Mouse (Mus musculus) limb, embryonic 12.5 days (tissue): ENCODE measurements around the gene Pex6. TPM values are rescaled to one million over a fixed set of nuclear protein-coding genes. Genes with fewer than 3 reads are reported as not detected.

Experiments used
- ATAC-seq: fragments of 200-750 bp; cut with Nextera tagmentation; 2 replicates; pipeline ENCODE4 v1.8.0; 2017; ENCODE audit warnings: low read depth, moderate TSS enrichment; ENCODE audit not compliant: insufficient number of reproducible peaks, insufficient read depth, low FRiP score, low TSS enrichment
- H3K27ac ChIP-seq: fragments of 300-500 bp; sonication (generic); 2 replicates; pipeline ENCODE4 v1.5.1; 2016; ENCODE audit warnings: mild to moderate bottlenecking, moderate library complexity
- H3K27me3 ChIP-seq: fragments of 300-500 bp; sonication (generic); 2 replicates; pipeline ENCODE4 v1.6.1; 2016; ENCODE audit warnings: mild to moderate bottlenecking, moderate library complexity
- H3K36me3 ChIP-seq: fragments of 300-500 bp; sonication (generic); 2 replicates; pipeline ENCODE4 v1.6.1; 2016; ENCODE audit warnings: mild to moderate bottlenecking, moderate library complexity
- H3K4me1 ChIP-seq: fragments of 300-500 bp; sonication (generic); replicated peaks from 2 replicates; pipeline ENCODE4 v1.6.1; 2016
- H3K4me2 ChIP-seq: fragments of 300-500 bp; sonication (generic); 2 replicates; pipeline ENCODE4 v1.6.1; 2016; ENCODE audit warnings: mild to moderate bottlenecking, moderate library complexity
- H3K4me3 ChIP-seq: fragments of 300-500 bp; sonication (generic); replicated peaks from 2 replicates; pipeline ENCODE4 v1.5.1; 2016; ENCODE audit warnings: mild to moderate bottlenecking
- H3K9ac ChIP-seq: fragments of 300-500 bp; sonication (generic); replicated peaks from 2 replicates; pipeline ENCODE4 v1.6.1; 2016; ENCODE audit warnings: mild to moderate bottlenecking, moderate library complexity
- H3K9me3 ChIP-seq: fragments of 300-500 bp; sonication (generic); 2 replicates; pipeline ENCODE4 v1.6.1; 2016; ENCODE audit warnings: mild to moderate bottlenecking, moderate library complexity
- WGBS: fragments of 180-500 bp; shearing (Covaris S2); methylation state at CpG from one replicate; pipeline ENCODE4 v1.1.7; 2016; 5-methylcytosine and 5-hydroxymethylcytosine counted together
- polyA plus RNA-seq: library from polyadenylated mRNA; unstranded; fragments of >200 nt; fragmentation: Nextera tagmentation; extraction: Ambion mirVana; gene quantifications from 2 replicates; pipeline ENCODE4 v1.2.1, GENCODE M21; 2016

Pex6 gene
- polyA plus RNA-seq, 1 experiment from 2014 or later = 37.7 TPM

DNA sequence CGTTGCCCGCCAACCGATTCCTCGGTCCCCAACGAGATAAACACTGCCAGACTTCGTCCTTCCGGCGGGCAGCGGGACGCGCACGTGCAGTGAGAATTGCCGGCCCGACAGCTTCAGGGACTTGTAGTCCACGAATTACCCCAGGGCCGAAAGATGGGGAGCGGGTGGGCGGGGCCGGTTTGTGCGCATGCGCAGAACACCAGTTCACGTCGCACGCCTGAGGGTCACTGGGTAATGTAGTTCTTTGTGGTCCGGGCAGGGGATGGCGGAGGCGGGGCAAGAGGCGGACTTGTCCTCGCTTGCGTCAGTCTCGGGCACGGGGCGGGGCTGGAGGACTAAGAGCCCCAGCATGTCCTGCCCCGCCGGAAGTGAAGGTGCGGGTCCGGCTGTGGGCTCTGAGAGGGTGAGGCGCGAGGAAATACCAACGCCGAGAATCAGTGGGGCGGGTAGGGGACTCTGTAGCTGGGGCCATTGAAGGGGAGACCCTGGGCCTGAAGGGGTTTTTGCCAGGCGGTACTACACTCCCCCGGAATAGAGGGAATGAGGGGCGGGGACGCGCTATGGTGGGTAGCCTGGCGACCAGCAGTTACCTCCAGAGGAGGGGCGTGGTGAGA is 30.4 kb upstream of the Pex6 start, which contains the start of gene Klhdc3:
Gene Klhdc3, minus strand, starts transcription at position 155 of the 614 bp plus-strand sequence.
- Histone ChIP-seq H3K4me1 (peaks cover 31% of the 10 kb centered on the region), H3K36me3 (peaks cover 62% of the 10 kb centered on the region), H3K4me2 (peak within 1 kb of the TSS; percentile 88), H3K4me3 (peak within 1 kb of the TSS; percentile 86), H3K27ac (peak within 1 kb of the TSS; percentile 92), H3K27me3 (no peaks in the 10 kb centered on the region), H3K9me3 (no peaks in the 10 kb centered on the region), H3K9ac (peak within 1 kb of the TSS; percentile 78)
- WGBS = under 1% methylated on average over 49 of the region's 49 CpGs
- ATAC-seq = peak; percentile 96

GRCm38 (mm10) chr17:46681466-46682118 is 29.7 kb upstream of the Pex6 start:
- Histone ChIP-seq H3K27ac (peak overlapping the region; percentile 76), H3K27me3 (no peaks in the 10 kb centered on the region)

DNA sequence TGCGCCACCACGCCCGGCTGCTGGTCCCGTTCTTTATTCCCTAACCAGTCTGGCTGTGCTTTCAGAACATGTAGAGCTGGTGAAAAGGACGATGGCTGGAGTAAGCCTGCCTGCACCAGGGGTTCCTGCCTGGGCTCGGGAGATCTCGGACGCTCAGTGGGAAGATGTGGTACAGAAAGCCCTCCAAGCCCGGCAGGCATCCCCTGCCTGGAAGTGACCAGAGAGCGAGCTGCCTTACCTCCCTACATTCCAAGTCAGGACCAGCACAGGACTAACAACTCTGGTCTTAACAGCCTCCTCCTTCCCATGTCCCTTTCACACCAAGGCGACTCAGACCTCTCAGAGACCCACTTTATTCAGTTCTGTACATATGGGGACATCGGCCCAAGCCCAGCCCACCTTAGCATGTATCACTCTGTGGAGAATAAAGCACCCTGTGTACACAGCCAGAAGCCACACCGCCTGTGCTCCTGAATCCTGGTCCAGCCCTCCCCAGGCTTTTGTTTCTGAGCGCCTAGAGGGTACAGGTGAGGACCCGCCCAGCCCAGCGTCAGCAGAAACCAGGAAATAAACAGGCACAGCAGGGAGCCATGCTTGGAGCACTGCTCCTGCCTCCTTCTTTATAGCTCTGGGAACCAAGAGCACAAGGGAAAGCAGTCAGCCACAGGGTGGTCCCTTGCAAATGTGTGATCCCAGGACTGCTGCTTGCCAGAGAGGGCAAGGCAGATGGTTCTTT is 28.4 kb upstream of the Pex6 start:
- no peaks in the 10 kb centered on the region for H3K9me3 ChIP-seq
- H3K36me3 ChIP-seq = peaks cover 62% of the 10 kb centered on the region
- H3K27ac ChIP-seq = no peak overlapping the region
- peaks cover 31% of the 10 kb centered on the region for H3K4me1 ChIP-seq
- no peak overlapping the region for H3K4me2 ChIP-seq
- H3K9ac ChIP-seq = no peak overlapping the region
- no peak overlapping the region for H3K4me3 ChIP-seq
- WGBS = 81% methylated on average over 16 of the region's 16 CpGs
- ATAC-seq = no peak
- H3K27me3 ChIP-seq = no peaks in the 10 kb centered on the region

More at GRCm38 (mm10) chr17:46681466-46682118, 29.7 kb upstream of the Pex6 start:
- Histone ChIP-seq H3K9me3 (no peaks in the 10 kb centered on the region), H3K4me3 (peak overlapping the region; percentile 86), H3K9ac (peak overlapping the region; percentile 63), H3K4me2 (peak overlapping the region; percentile 88), H3K36me3 (peaks cover 62% of the 10 kb centered on the region), H3K4me1 (peaks cover 31% of the 10 kb centered on the region)
- 25% methylated on average over 12 of the region's 12 CpGs for WGBS
- ATAC-seq = no peak

- Histone ChIP-seq H3K4me1 (peaks cover 12% of the 10 kb centered on the region), H3K36me3 (peaks cover 65% of the 10 kb centered on the region), H3K9me3 (no peaks in the 10 kb centered on the region), H3K4me2 (no peak overlapping the region), H3K27me3 (no peaks in the 10 kb centered on the region), H3K27ac (no peak overlapping the region), H3K9ac (no peak overlapping the region), H3K4me3 (no peak overlapping the region)
- WGBS = 91% methylated on average over 6 of the region's 6 CpGs
- ATAC-seq = no peak
Measured at GRCm38 (mm10) chr17:46685913-46686312, 25.4 kb upstream of the Pex6 start.

DNA sequence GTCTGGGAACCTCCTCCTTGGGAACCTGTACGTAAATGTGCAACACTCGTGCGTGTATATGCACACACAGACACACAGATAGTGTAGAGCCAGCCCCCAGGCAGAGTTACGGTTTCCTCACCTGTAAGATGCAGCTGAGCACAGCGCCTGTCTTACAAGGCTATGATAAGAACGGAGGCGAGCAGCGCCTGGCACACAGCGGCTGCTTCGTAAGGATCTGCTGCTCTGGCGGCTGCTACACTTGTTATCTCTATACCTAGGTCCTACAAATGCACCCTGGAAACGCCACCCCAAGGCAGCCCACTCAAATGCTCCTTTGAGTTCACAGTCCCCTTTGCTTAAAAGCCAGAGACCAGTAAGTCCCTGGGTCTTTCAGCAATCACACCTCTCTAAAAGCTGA is 20.6 kb upstream of the Pex6 start:
- Histone ChIP-seq H3K27ac (no peak overlapping the region), H3K27me3 (no peaks in the 10 kb centered on the region), H3K9me3 (no peaks in the 10 kb centered on the region), H3K9ac (no peak overlapping the region), H3K4me3 (no peak overlapping the region), H3K4me1 (no peaks in the 10 kb centered on the region), H3K36me3 (peaks cover 56% of the 10 kb centered on the region), H3K4me2 (no peak overlapping the region)
- WGBS = 96% methylated on average over 12 of the region's 12 CpGs
- no peak for ATAC-seq

GRCm38 (mm10) chr17:46691390-46691789 is 19.9 kb upstream of the Pex6 start:
- H3K4me1 ChIP-seq = no peaks in the 10 kb centered on the region
- 95% methylated on average over 2 of the region's 2 CpGs for WGBS
- no peak overlapping the region for H3K9ac ChIP-seq
- H3K27me3 ChIP-seq = no peaks in the 10 kb centered on the region
- no peak for ATAC-seq
- no peak overlapping the region for H3K4me3 ChIP-seq
- no peaks in the 10 kb centered on the region for H3K9me3 ChIP-seq
- peaks cover 55% of the 10 kb centered on the region for H3K36me3 ChIP-seq
- H3K4me2 ChIP-seq = no peak overlapping the region
- no peak overlapping the region for H3K27ac ChIP-seq

- WGBS = 58% methylated on average over 1 of the region's 1 CpGs
- H3K4me1 ChIP-seq = no peaks in the 10 kb centered on the region
- ATAC-seq = no peak
- H3K36me3 ChIP-seq = peaks cover 64% of the 10 kb centered on the region
- H3K9me3 ChIP-seq = no peaks in the 10 kb centered on the region
- H3K27me3 ChIP-seq = no peaks in the 10 kb centered on the region
- H3K27ac ChIP-seq = no peak overlapping the region
- H3K4me2 ChIP-seq = no peak overlapping the region
- H3K9ac ChIP-seq = no peak overlapping the region
- no peak overlapping the region for H3K4me3 ChIP-seq
Measured at GRCm38 (mm10) chr17:46694517-46695063, 16.7 kb upstream of the Pex6 start.

- no peak overlapping the region for H3K9ac ChIP-seq
- H3K27me3 ChIP-seq = no peaks in the 10 kb centered on the region
- H3K36me3 ChIP-seq = peaks cover 53% of the 10 kb centered on the region
- 84% methylated on average over 6 of the region's 6 CpGs for WGBS
- H3K4me3 ChIP-seq = no peak overlapping the region
- no peak overlapping the region for H3K4me2 ChIP-seq
- no peak for ATAC-seq
- no peaks in the 10 kb centered on the region for H3K9me3 ChIP-seq
- no peak overlapping the region for H3K27ac ChIP-seq
- H3K4me1 ChIP-seq = peaks cover 18% of the 10 kb centered on the region
Measured at GRCm38 (mm10) chr17:46698515-46698914, 12.7 kb upstream of the Pex6 start.

GRCm38 (mm10) chr17:46699245-46699644 is 12.0 kb upstream of the Pex6 start:
- H3K9me3 ChIP-seq = no peaks in the 10 kb centered on the region
- no peaks in the 10 kb centered on the region for H3K27me3 ChIP-seq
- 46% methylated on average over 5 of the region's 5 CpGs for WGBS
- no peak overlapping the region for H3K9ac ChIP-seq
- H3K4me2 ChIP-seq = no peak overlapping the region
- peaks cover 47% of the 10 kb centered on the region for H3K36me3 ChIP-seq
- no peak overlapping the region for H3K27ac ChIP-seq
- no peak overlapping the region for H3K4me3 ChIP-seq
- peaks cover 24% of the 10 kb centered on the region for H3K4me1 ChIP-seq
- ATAC-seq = no peak

- Histone ChIP-seq H3K4me1 (peaks cover 24% of the 10 kb centered on the region), H3K27ac (no peak overlapping the region), H3K4me3 (no peak overlapping the region), H3K9me3 (no peaks in the 10 kb centered on the region), H3K9ac (no peak overlapping the region), H3K36me3 (peaks cover 47% of the 10 kb centered on the region), H3K27me3 (no peaks in the 10 kb centered on the region), H3K4me2 (no peak overlapping the region)
- no peak for ATAC-seq
- 70% methylated on average over 3 of the region's 3 CpGs for WGBS
Measured at GRCm38 (mm10) chr17:46699912-46700311, 11.4 kb upstream of the Pex6 start.

GRCm38 (mm10) chr17:46701489-46701888 is 9.8 kb upstream of the Pex6 start:
- no peaks in the 10 kb centered on the region for H3K9me3 ChIP-seq
- H3K4me3 ChIP-seq = no peak overlapping the region
- WGBS = 86% methylated on average over 12 of the region's 12 CpGs
- no peaks in the 10 kb centered on the region for H3K27me3 ChIP-seq
- H3K4me1 ChIP-seq = peaks cover 35% of the 10 kb centered on the region
- ATAC-seq = no peak
- H3K9ac ChIP-seq = peak overlapping the region; percentile 24; the same call in 1 of the 2 replicates
- no peak overlapping the region for H3K4me2 ChIP-seq
- 0 out of 2 replicates have a peak overlapping the region, but pooled peaks have one; percentile 7 for H3K27ac ChIP-seq
- peaks cover 40% of the 10 kb centered on the region for H3K36me3 ChIP-seq
